Mouse (Mus musculus): ENCODE measurements around the gene Adh1.

Adh1 gene

GRCm38 (mm10) chr3:138241371-138241770, 19.4 kb upstream of the Adh1 start:
- no peak for ATAC-seq (ENCODE audit: low TSS enrichment)

DNA sequence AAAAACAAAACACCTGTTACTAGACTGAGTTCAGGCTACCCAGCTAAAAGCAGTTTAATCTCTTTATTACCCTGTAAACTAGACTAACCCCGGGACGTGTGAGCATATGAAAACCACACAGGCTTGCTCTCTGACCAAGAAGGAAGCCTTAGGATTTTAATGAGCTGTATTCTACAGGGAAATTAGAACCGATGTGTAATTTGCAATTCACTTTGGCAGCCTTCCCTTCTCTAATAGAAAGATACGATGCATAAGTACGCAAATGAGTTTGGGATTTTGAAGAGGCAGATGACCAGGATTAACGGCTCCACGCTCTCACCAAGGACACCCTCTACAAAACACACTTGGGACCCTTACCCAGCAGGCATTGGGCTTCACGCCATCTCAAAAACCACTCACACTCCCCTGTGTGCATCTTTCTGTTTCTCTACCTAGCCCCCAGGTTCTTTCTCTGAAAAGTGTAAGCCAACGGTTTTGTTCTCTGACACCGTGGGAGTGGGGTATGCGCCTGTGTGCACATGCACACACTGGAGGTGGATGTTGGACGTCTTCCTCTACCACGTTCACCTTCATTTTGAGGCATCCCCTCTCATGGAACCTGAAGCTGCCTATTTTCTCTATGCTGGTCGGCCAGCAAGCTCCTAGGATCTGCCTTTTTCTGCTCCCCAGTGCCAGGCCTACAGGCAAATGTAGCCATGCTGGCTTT, 18.6 kb upstream of the Adh1 start:
- ATAC-seq (ENCODE audit: low TSS enrichment) = no peak

GRCm38 (mm10) chr3:138242933-138243332, 17.9 kb upstream of the Adh1 start:
- ATAC-seq (ENCODE audit: low TSS enrichment) = no peak

DNA sequence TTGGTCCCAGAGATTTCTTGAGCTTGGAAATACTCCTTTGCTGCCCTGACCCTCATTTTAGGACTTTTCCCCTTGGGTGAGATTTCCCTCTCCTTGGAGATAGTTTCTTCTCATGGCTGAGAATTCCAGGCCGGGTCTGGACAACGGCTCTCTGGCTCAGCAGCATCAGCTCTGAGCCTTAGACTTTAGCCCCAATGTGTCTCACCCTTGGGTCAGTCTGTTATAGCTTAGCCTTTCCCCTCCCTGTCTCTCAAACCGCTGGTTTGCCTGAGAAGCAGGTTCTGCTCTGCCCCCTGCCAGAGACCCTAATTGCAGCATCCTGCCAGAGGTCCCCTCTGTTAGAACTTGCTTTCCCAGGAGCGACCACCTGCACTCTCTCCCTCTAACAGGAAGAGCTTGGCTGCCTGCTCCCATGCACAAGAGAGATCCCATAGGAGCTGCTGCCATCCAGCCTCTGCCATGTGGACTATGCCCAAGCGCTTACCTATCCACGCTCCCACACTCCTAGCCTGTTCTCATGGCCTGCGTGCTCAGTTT, 16.4 kb upstream of the Adh1 start:
- ATAC-seq (ENCODE audit: low TSS enrichment) = no peak

GRCm38 (mm10) chr3:138246511-138247020, 14.2 kb upstream of the Adh1 start:
- no peak for ATAC-seq (ENCODE audit: low TSS enrichment)

GRCm38 (mm10) chr3:138247241-138247640, 13.6 kb upstream of the Adh1 start:
- ATAC-seq (ENCODE audit: low TSS enrichment) = no peak

DNA sequence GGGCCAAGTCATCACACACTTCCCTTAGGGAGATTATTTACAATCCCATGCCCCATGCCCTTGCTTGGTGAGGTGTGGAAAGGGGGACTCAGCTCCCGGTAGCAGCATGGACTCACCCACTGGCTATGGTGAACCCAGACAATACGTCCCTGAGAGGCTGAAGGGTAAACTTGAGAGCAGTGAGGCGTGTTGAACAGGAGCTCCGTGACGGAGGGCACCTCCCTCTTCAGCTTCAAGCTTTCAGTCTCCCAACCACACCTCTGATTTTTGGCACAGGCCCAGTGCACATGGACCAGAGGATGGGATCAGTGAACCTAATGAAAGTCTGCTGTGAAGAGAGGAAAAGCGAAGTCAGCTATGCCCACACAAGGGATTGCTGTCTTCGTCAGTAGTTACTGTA, 12.8 kb upstream of the Adh1 start:
- no peak for ATAC-seq (ENCODE audit: low TSS enrichment)

GRCm38 (mm10) chr3:138248746-138249145, 12.0 kb upstream of the Adh1 start:
- ATAC-seq (ENCODE audit: low TSS enrichment) = no peak

DNA sequence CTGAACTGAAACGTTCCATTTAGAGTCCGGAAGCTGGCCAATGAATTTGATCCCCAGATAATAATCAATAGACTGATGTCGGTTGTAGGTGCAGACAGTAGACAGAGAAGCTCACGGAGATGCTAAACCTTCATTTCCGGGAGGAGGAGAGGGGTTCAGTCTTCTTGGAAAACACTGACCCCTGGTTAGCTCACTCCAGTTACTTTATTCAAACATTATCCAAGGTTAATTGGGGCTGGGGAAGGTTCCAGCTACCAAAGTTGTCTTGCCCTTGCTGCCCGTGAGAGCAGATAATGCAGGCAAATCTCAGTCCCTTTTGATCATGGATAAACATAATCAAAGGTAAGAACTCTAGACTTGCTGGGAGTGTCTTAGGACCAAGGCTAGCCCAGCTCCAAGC, 9.6 kb upstream of the Adh1 start:
- no peak for ATAC-seq (ENCODE audit: low TSS enrichment)

DNA sequence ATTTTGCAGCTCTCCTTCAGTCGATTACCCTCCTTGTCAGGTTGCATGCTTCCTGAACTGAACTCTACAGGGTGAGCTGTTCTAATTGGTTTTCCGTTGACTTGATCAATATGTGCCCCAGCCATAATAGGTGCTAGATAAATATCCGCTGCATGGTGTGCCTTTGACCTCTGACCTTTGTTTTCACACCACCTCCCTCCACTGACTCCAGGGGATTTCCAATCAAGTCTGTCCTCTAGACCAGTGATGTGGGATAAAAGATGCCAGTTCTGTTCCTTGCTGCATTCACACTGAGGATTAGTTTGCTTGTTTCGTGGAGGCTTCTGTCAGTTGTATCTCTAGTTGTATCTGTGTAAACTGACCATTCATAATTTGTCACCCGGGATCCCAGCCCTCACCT, 6.6 kb upstream of the Adh1 start:
- ATAC-seq (ENCODE audit: low TSS enrichment) = no peak

- no peak for ATAC-seq (ENCODE audit: low TSS enrichment)
Measured at GRCm38 (mm10) chr3:138255366-138255765, 5.4 kb upstream of the Adh1 start.

DNA sequence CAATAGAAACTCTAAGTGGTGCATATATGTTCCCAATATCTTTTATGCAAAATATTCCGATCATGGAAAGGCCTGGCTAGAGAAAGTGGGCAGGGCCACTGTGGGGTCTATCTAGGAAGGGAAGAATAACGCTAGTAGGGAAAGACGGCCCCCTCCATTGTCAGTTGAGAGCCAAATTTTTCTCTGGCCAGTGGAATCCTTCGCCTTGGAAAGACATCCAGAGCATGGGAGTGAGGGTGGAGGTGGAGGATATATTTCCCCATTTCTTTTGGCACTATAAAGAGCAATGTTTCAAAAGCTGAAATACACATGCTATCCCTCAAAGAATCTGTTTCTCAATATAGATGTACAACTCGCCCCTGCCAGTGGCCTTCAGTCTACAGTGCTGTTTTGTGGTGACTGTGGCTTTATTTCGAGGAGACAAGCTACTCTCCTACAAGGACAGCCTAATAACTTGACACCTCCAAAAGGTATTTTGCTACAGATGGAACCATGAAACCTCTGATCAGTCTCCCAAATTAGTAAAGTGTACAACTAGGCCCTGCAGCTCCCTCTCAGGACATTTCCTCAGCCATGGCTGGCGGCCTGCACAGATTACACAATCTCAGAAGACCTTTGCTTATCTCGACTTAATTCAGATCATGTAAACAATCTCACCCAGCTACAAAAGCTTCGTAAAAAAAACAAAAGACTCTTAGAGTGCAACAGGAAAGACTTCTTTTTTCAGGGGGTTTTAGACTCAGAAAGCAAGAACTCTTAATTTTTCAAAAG, 4.8 kb upstream of the Adh1 start:
- ATAC-seq (ENCODE audit: low TSS enrichment) = no peak

GRCm38 (mm10) chr3:138262568-138262967, 1.8 kb downstream of the Adh1 start:
- no peak for ATAC-seq (ENCODE audit: low TSS enrichment)

DNA sequence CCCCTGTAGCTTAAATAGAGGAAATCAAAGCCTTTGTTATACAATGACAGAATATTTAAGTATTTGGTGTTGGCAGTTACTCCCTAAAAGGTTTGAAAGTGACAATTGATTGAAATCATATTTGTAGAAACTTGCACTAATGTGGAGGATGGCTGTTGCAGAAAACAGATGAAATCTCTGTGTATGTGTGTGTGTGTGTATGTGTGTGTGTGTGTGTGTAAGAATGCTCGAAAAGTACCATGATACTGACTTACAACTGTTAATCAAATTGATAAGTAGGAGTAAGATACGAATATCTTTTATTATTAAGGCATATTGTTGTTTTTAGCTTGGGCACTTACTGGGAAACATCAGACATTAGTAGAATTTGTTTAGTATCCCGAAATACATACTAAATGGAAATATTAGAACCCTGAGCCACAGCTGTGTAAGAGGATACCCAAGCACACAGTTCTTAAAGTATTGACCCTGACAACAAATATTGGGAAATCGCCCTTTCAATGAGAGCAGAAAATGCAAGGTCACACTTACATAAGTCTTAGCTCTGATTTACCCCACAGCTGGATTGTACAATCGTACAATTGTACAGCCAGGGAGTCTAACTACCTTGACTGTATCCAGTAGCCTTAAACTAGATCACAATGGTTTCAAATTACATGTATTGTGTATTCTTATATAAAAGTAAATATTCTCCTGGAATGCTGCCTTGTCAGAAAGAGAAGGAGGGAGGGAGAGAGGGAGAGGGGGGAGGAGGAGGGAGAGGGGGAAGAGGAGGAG, 2.6 kb downstream of the Adh1 start:
- no peak for ATAC-seq (ENCODE audit: low TSS enrichment)

DNA sequence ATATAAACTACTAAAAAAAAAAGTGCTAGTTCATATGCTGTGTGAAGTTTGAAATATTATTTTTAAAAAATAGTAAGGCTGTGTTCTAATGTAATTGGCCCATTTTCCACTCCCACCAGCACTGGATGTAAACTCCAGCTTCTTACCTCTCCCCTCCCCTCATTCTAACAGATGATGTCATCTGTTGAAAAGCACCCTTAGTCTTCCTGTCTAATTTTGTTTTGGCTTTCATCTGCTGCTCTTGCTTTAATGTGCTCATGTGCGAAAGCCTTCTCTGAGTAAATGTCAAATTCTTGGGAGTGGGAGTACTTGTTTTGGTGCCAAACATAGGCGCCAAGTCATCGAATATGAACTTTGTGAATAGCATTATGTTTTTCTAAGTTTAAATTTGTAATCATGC, 3.9 kb downstream of the Adh1 start:
- ATAC-seq (ENCODE audit: low TSS enrichment) = no peak

- ATAC-seq (ENCODE audit: low TSS enrichment) = no peak
Measured at GRCm38 (mm10) chr3:138270507-138270906, 9.7 kb downstream of the Adh1 start.

GRCm38 (mm10) chr3:138271297-138271696, 10.5 kb downstream of the Adh1 start:
- ATAC-seq (ENCODE audit: low TSS enrichment) = no peak

- no peak for ATAC-seq (ENCODE audit: low TSS enrichment)
Measured at GRCm38 (mm10) chr3:138273080-138273479, 12.3 kb downstream of the Adh1 start.

- ATAC-seq (ENCODE audit: low TSS enrichment) = no peak
Measured at GRCm38 (mm10) chr3:138275100-138275499, 14.3 kb downstream of the Adh1 start.

DNA sequence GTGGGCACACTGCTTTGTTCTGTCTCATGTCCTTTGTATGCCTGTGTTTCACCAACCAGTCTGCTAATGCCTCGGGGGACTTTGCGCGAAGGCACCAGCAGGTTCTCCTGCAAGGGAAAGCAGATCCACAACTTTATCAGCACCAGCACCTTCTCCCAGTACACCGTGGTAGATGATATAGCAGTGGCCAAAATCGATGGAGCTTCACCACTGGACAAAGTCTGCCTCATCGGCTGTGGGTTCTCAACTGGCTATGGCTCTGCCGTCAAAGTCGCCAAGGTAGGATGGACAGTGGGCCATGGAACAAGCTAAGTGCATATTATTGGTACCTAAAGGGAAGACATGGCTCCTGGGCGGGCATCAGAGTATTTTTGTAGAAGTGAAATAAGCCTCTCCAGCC, 21.8 kb downstream of the Adh1 start:
- ATAC-seq (ENCODE audit: low TSS enrichment) = no peak

DNA sequence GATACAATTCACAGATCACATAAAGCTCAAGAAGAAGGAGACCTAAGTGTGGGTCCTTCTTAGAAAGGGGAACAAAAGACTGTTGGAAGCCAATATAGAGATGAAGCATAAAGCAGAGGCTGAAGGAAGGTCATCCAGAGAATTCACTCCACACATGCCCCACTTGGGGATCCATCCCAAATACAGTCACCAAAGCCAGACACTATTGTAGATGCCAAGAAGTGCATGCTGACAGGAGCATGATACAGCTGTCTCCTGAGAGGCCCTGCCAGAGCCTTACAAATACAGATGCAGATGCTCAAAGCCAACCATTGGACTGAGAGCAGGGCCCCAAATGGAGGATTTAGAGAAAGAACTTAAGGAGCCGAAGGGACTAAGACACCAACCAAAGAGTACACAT, 23.0 kb downstream of the Adh1 start:
- no peak for ATAC-seq (ENCODE audit: low TSS enrichment)

DNA sequence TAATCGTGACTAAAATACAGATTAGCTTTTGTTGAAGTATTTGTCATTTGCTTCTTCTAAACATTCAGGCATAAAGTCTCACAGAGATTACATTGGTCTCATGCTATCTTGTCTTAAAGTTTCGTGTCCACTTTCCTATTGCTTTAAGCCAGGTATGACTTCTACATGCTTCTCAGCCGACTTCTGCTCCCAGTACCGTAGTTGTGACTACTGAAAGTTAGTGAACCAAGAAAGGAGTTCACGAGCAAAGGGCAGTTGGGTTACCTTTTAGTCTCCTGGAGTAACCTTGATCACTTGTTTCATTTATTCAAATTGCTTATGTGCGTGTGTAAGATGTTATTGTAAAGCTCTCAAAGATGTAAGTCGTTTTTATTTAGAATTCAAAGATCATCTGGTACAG, 25.2 kb downstream of the Adh1 start:
- no peak for ATAC-seq (ENCODE audit: low TSS enrichment)

Measured in frontal cortex, adult (tissue).